Mouse (Mus musculus): ENCODE data around the gene Nav2. TPM values are rescaled to one million over a fixed set of nuclear protein-coding genes. Genes with fewer than 3 reads are reported as not detected.

Gene Nav2
- polyA plus RNA-seq, 1 experiment from 2014 or later, result 27.6 TPM

DNA sequence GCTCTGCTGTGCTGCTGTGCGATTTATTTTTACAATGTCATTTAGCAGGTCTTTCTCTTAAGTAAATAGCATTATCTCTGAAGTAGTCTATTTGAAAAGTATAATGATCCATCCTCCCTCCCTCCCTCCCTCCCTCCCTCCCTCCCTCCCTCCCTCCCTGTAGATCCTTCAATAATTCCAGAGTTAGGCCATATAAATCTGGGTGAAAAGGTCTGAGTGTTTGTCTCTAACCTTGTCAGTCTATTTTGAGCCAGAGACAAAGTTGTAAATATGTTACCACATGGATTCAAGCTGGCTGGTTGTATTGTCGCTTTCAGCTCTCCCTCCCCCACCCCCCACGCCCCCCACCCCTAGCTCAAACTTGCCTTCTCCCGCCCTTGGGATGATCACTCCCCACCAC, 619.4 kb downstream of the Nav2 start:
- H3K4me2 ChIP-seq, result no peak overlapping the region
- H3K27ac ChIP-seq (replicated peaks), result no peak overlapping the region
- WGBS, result 22% methylated on average over 4 of the region's 4 CpGs
- no peak for ATAC-seq (ENCODE audit: low FRiP score)
- H3K36me3 ChIP-seq, result no peaks in the 10 kb centered on the region
- H3K4me3 ChIP-seq (replicated peaks), result no peak overlapping the region
- H3K9ac ChIP-seq (replicated peaks), result no peak overlapping the region
- H3K27me3 ChIP-seq (replicated peaks), result no peaks in the 10 kb centered on the region
- H3K4me1 ChIP-seq, result peaks cover 22% of the 10 kb centered on the region
- H3K9me3 ChIP-seq (replicated peaks), result no peaks in the 10 kb centered on the region

DNA sequence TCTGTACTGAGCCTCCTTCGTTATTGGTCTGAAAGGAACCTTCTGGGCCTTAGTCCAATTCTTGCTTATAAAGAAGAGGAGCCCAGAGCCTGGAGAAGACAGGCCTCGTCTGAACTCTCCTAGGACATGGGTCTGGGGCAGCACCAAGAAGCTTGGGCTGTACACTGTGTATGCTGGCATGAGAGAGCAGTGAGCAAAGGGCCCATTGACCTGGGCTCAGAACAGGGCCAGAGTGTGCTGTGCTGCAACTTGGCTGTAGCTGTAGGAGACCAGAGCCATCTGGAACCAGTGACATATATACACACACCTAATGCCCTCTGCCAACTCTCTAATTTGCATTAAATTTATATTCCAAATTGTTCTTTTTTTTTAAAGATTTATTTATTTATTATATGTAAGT, 621.0 kb downstream of the Nav2 start:
- Histone ChIP-seq H3K9me3 (replicated peaks) (no peaks in the 10 kb centered on the region), H3K4me3 (replicated peaks) (no peak overlapping the region), H3K36me3 (no peaks in the 10 kb centered on the region), H3K4me2 (no peak overlapping the region), H3K9ac (replicated peaks) (no peak overlapping the region), H3K27ac (replicated peaks) (no peak overlapping the region), H3K4me1 (peaks cover 11% of the 10 kb centered on the region), H3K27me3 (replicated peaks) (no peaks in the 10 kb centered on the region)
- no peak for ATAC-seq (ENCODE audit: low FRiP score)
- 75% methylated on average over 2 of the region's 2 CpGs for WGBS

DNA sequence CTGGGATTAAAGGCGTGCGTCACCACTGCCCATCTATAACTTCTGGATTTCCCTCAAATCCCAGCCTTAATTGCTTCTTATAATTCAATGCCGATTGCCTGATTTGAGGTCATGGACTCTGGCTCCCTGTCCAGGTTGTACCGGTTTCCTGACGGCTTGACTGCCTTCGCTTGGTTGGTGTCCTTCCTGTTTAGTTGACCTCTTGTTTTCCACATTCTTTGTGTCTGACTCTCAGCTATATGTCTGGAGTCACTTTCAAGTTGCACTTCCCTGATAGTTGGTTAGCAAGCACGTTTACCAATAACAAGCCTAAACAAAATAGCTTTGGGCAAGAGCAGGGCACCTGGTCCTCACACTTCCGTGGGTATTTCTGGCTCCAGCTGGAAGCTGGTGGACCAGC, 625.1 kb downstream of the Nav2 start:
- no peaks in the 10 kb centered on the region for H3K9me3 ChIP-seq (replicated peaks)
- H3K27ac ChIP-seq (replicated peaks), result no peak overlapping the region
- no peak overlapping the region for H3K4me3 ChIP-seq (replicated peaks)
- no peaks in the 10 kb centered on the region for H3K4me1 ChIP-seq
- H3K9ac ChIP-seq (replicated peaks), result no peak overlapping the region
- H3K27me3 ChIP-seq (replicated peaks), result no peaks in the 10 kb centered on the region
- H3K4me2 ChIP-seq, result no peak overlapping the region
- H3K36me3 ChIP-seq, result no peaks in the 10 kb centered on the region
- no peak for ATAC-seq (ENCODE audit: low FRiP score)
- WGBS, result 88% methylated on average over 8 of the region's 8 CpGs

DNA sequence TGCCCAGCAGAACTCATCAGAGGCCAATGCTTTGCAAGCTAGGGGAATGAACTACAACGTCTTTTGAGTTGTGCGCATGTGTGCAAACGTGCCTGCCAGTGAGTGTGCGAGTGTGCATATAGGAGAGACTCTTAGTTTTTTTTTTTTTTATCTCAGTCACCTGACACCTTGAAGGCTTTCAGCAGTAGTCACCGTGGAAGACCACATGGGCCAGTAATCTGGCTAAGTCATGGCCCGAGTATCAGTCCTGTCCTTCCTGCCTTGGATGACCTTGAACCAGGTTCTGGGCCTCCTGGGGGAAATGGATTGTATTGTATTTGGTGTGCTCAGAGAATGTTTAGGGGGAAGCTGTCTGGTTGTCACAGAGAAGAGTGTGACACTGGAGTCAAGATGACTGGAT, 625.7 kb downstream of the Nav2 start:
- Histone ChIP-seq H3K4me3 (replicated peaks) (no peak overlapping the region), H3K4me1 (no peaks in the 10 kb centered on the region), H3K9me3 (replicated peaks) (no peaks in the 10 kb centered on the region), H3K36me3 (no peaks in the 10 kb centered on the region), H3K4me2 (no peak overlapping the region), H3K27ac (replicated peaks) (no peak overlapping the region), H3K9ac (replicated peaks) (no peak overlapping the region), H3K27me3 (replicated peaks) (no peaks in the 10 kb centered on the region)
- 90% methylated on average over 6 of the region's 6 CpGs for WGBS
- ATAC-seq (ENCODE audit: low FRiP score), result no peak

DNA sequence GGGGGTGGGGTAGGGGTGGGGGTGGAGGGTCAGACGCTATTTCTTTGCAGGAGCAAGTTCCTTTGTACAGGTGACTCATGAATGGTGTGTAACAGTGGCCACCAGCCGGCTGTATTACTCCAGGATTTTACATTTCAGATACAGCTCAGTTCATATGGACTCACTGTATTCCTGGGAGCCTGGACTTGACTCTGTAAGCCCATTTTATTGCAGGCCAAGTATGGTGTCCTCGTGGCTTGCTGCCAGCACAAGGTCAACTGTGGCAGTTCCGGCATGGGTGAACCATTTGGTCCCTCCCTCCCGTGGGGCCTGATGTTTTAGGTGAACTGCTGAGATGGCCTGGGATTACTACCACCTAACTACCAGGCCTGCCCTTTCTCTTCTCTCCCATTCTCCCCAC, 629.8 kb downstream of the Nav2 start:
- H3K4me2 ChIP-seq, result no peak overlapping the region
- H3K9ac ChIP-seq (replicated peaks), result no peak overlapping the region
- 0 out of 2 replicates have a peak, but pooled peaks cover 5% of the 10 kb centered on the region for H3K4me1 ChIP-seq
- H3K27me3 ChIP-seq (replicated peaks), result no peaks in the 10 kb centered on the region
- H3K36me3 ChIP-seq, result no peaks in the 10 kb centered on the region
- no peak for ATAC-seq (ENCODE audit: low FRiP score)
- no peaks in the 10 kb centered on the region for H3K9me3 ChIP-seq (replicated peaks)
- WGBS, result 79% methylated on average over 5 of the region's 5 CpGs
- H3K27ac ChIP-seq (replicated peaks), result no peak overlapping the region
- no peak overlapping the region for H3K4me3 ChIP-seq (replicated peaks)

DNA sequence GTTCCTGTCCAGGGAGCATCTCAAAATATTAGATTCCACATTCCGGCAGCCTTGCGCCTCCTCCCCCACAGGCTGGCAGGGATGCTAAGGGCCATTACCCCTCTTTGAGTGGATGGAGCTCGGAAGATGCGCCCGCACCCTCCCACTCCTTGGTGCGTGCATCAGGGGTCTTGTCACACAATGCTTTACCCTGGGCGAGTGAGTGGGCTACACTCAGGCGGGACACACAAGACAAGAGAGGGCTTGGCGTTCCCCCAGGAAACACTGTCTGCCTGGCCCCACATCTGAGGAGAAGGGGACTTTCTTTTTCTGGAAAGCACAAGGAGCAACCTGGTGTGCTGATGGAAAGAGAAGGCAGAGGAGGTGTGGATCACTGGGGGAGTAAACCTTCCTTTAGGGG, 631.7 kb downstream of the Nav2 start:
- no peak overlapping the region for H3K4me2 ChIP-seq
- H3K9ac ChIP-seq (replicated peaks), result no peak overlapping the region
- no peaks in the 10 kb centered on the region for H3K36me3 ChIP-seq
- no peak overlapping the region for H3K27ac ChIP-seq (replicated peaks)
- H3K27me3 ChIP-seq (replicated peaks), result no peaks in the 10 kb centered on the region
- no peaks in the 10 kb centered on the region for H3K9me3 ChIP-seq (replicated peaks)
- H3K4me3 ChIP-seq (replicated peaks), result no peak overlapping the region
- peaks cover 11% of the 10 kb centered on the region; the same call in 1 of the 2 replicates for H3K4me1 ChIP-seq
- ATAC-seq (ENCODE audit: low FRiP score), result no peak
- 67% methylated on average over 9 of the region's 9 CpGs for WGBS

DNA sequence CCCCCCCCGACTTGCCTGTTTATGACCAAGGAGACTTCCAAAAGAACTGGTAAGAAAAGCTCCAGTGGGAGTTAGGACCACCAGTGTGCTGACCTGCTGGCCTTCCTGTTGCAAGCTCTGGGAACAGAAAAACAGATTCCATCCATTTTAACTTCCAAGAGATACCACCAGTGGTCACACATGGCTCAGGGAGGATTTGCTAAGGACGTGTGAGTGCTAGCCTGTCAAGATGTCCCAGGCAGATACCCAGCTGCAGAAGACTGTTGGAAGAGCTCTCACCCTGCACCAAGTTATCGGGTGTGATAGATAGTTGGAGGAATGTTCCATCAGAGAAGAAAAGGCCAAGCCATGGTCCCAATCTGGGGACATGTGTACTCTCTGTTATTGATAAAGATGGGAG, 633.6 kb downstream of the Nav2 start:
- peaks cover 11% of the 10 kb centered on the region; the same call in 1 of the 2 replicates for H3K4me1 ChIP-seq

DNA sequence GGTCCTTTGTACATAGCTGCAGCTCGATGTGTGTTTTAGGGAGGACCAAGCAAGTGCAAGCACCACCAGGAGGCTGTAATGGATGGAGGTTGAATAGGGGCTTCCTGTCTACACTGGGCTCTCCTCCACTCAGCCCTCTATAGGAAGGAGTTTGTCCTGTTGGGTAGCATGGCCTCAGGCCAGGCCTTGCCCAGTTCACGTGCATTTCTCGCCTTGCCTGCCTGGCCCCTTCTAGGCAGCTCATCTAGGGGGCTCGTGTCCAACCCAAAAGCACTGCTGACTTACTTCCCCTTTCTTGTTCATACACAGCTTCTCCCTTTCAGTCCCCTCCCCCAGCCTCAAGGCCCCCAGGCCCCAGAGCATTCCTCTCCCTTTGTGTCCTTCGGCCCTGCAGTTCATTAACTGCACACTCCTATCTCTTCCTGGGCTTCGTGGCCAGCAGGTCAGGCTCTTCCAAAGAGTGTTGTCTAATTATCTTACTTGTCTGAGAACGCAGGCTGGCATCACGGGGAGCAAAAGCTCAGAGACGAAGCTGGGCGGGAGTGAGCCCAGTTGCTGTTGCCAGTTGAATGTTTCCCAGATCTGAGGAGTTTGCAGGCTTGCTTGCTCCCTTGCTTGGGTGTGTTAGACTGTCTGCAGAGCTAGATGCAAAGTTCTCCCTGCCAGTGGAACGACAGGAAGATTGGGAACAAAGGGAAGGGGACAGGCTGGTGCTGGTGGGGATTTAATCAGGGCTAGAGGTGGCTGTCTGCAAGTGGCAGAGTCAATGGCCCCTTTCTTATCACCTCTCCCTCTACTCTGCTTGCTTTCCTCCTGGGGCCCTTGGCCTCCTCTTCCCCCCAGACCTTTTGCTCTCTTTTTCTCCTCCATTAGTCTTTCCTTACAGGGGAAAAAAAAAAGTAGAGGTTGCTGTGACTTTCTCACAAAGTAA, 636.5 kb downstream of the Nav2 start:
- Histone ChIP-seq H3K27ac (replicated peaks) (no peak overlapping the region; the same call in 1 of the 2 replicates), H3K36me3 (peaks cover 16% of the 10 kb centered on the region; the same call in 1 of the 2 replicates), H3K4me3 (replicated peaks) (no peak overlapping the region), H3K4me2 (no peak overlapping the region), H3K9ac (replicated peaks) (no peak overlapping the region), H3K27me3 (replicated peaks) (no peaks in the 10 kb centered on the region), H3K9me3 (replicated peaks) (no peaks in the 10 kb centered on the region), H3K4me1 (peaks cover 10% of the 10 kb centered on the region; the same call in 1 of the 2 replicates)
- no peak for ATAC-seq (ENCODE audit: low FRiP score)
- WGBS, result 35% methylated on average over 11 of the region's 11 CpGs

More for the DNA sequence above, 633.6 kb downstream of the Nav2 start:
- Histone ChIP-seq H3K9me3 (replicated peaks) (no peaks in the 10 kb centered on the region), H3K4me3 (replicated peaks) (no peak overlapping the region), H3K36me3 (peaks cover 5% of the 10 kb centered on the region; the same call in 1 of the 2 replicates), H3K4me2 (no peak overlapping the region), H3K27me3 (replicated peaks) (no peaks in the 10 kb centered on the region), H3K9ac (replicated peaks) (no peak overlapping the region), H3K27ac (replicated peaks) (no peak overlapping the region)
- 90% methylated on average over 3 of the region's 3 CpGs for WGBS
- no peak for ATAC-seq (ENCODE audit: low FRiP score)

DNA sequence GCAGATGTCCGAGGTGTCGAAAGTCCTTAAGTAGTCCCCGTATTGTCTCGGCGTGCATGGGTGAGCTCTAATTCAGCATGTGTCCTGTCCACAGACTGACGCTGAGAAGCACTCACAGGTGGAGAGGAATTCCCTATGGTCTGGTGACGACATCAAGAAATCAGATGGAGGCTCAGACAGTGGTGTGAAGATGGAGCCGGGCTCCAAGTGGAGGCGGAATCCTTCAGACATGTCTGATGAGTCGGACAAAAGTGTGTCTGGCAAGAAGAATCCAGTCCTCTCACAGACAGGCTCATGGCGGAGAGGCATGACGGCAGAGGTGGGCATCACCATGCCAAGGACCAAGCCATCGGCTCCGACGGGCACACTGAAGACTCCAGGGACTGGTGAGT, 637.2 kb downstream of the Nav2 start:
- Histone ChIP-seq H3K36me3 (peaks cover 16% of the 10 kb centered on the region; the same call in 1 of the 2 replicates), H3K27me3 (replicated peaks) (no peaks in the 10 kb centered on the region), H3K4me2 (no peak overlapping the region), H3K27ac (replicated peaks) (no peak overlapping the region), H3K4me3 (replicated peaks) (no peak overlapping the region), H3K9ac (replicated peaks) (no peak overlapping the region), H3K9me3 (replicated peaks) (no peaks in the 10 kb centered on the region), H3K4me1 (peaks cover 8% of the 10 kb centered on the region; the same call in 1 of the 2 replicates)
- no peak for ATAC-seq (ENCODE audit: low FRiP score)
- WGBS, result 80% methylated on average over 15 of the region's 15 CpGs

DNA sequence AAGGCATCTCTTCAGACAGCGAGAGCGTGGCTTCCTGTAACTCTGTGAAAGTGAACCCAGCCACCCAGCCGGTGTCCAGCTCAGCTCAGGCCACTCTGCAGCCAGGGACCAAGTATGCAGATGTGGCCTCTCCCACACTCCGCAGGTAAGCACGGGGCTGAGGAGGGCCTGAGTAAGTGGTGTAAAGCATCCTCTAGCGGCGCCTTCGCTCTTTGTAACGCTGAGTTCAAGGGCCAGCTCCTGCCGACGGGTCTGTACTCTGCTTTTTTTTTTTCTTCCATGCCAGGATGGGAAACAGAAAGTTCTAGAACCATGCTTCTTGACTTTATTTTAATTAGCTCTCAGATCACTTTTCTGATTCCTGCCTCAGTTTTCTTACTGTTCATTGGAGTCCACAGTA, 639.9 kb downstream of the Nav2 start:
- peaks cover 8% of the 10 kb centered on the region; the same call in 1 of the 2 replicates for H3K4me1 ChIP-seq
- no peak overlapping the region for H3K9ac ChIP-seq (replicated peaks)
- H3K27ac ChIP-seq (replicated peaks), result no peak overlapping the region
- no peak for ATAC-seq (ENCODE audit: low FRiP score)
- H3K4me3 ChIP-seq (replicated peaks), result no peak overlapping the region
- H3K4me2 ChIP-seq, result no peak overlapping the region
- peaks cover 21% of the 10 kb centered on the region; the same call in 1 of the 2 replicates for H3K36me3 ChIP-seq
- no peaks in the 10 kb centered on the region for H3K27me3 ChIP-seq (replicated peaks)
- WGBS, result 95% methylated on average over 11 of the region's 11 CpGs
- H3K9me3 ChIP-seq (replicated peaks), result no peaks in the 10 kb centered on the region

DNA sequence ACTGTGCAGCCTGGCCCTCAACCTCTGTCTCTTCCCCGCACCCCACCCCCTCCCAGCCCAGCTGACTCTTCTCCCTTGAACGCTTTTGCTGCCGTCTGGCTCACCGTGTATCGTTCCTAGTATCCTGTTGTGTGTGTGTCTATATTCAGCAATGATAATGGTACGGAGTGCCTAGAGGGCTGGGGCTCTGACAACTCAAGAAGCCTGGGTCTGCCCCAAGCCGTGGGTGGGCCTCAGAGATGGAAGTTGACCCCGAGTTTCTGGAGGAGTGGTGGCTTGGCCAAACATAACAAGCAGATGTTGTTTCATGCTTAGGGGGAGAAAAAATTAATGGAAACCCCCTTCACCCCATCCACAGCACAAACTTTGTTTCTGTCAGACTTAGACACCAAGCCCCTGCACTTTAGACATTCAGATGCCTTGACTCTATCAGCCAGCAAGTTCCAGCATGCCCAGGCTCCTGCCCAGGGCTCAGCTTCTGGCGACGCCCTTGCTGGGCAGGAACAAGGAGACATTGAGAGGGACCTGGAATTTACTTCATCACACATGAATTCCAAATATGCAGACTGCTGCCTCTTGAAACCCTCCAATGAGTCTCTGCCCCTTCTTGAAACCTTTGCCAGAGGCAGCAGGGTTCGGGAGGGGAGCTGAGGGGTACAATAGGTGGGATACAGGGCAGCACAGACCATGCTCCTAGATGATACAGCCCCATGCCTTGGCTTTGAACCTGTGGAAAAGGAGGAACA, 644.9 kb downstream of the Nav2 start:
- Histone ChIP-seq H3K36me3 (peaks cover 8% of the 10 kb centered on the region; the same call in 1 of the 2 replicates), H3K27me3 (replicated peaks) (no peaks in the 10 kb centered on the region), H3K4me2 (no peak overlapping the region), H3K27ac (replicated peaks) (no peak overlapping the region), H3K9ac (replicated peaks) (no peak overlapping the region), H3K4me1 (peaks cover 3% of the 10 kb centered on the region; the same call in 1 of the 2 replicates), H3K9me3 (replicated peaks) (no peaks in the 10 kb centered on the region), H3K4me3 (replicated peaks) (no peak overlapping the region)
- ATAC-seq (ENCODE audit: low FRiP score), result no peak
- 64% methylated on average over 11 of the region's 11 CpGs for WGBS

Measured in neural tube, embryonic 15.5 days (tissue).